Mouse (Mus musculus): Measurements from ENCODE around the gene Wdr76. TPM values are rescaled to one million over a fixed set of nuclear protein-coding genes. Genes with fewer than 3 reads are reported as not detected.
A peak's percentile ranks its signal among the peaks of the same experiment; 100 is the strongest.

Wdr76 gene
- polyA plus RNA-seq, 1 experiment from 2014 or later = 7.6 TPM

GRCm38 (mm10) chr2:121587523-121588308 is 81.2 kb downstream of the Wdr76 start:
- Histone ChIP-seq H3K4me3 (no peak overlapping the region), H3K4me1 (peaks cover 15% of the 10 kb centered on the region), H3K36me3 (no peaks in the 10 kb centered on the region), H3K9me3 (replicated peaks) (no peaks in the 10 kb centered on the region), H3K9ac (no peak overlapping the region), H3K27me3 (no peaks in the 10 kb centered on the region; the same call in 1 of the 2 replicates), H3K27ac (peak overlapping the region; percentile 64), H3K4me2 (replicated peaks) (no peak overlapping the region)
- 39% methylated on average over 12 of the region's 12 CpGs for WGBS
- peak; percentile 42 for ATAC-seq (ENCODE audit: low FRiP score)

DNA sequence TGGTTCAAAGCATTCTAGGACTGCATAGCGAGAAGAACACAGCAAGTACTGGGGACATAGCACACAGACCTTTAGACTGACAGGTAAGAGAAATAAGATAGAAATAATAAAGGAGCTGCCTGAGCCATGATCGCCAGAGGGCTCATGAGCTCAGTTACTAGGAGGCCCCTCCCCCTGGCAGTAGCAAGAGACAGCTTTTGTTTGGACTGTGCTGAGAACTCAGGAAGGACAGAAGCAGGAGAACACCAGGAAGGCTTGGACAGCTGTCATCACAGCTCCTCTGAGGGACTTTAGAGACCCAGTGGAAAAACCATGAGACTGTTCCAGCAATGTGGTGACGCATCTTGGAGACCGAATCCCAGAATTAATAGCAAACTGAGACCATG is 81.8 kb downstream of the Wdr76 start:
- peaks cover 15% of the 10 kb centered on the region for H3K4me1 ChIP-seq
- H3K27me3 ChIP-seq = no peaks in the 10 kb centered on the region; the same call in 1 of the 2 replicates
- peak overlapping the region; percentile 64 for H3K27ac ChIP-seq
- H3K4me3 ChIP-seq = no peak overlapping the region
- H3K9ac ChIP-seq = no peak overlapping the region
- no peaks in the 10 kb centered on the region for H3K36me3 ChIP-seq
- H3K9me3 ChIP-seq (replicated peaks) = no peaks in the 10 kb centered on the region
- H3K4me2 ChIP-seq (replicated peaks) = no peak overlapping the region
- WGBS = 40% methylated on average over 4 of the region's 4 CpGs
- ATAC-seq (ENCODE audit: low FRiP score) = peak; percentile 62

DNA sequence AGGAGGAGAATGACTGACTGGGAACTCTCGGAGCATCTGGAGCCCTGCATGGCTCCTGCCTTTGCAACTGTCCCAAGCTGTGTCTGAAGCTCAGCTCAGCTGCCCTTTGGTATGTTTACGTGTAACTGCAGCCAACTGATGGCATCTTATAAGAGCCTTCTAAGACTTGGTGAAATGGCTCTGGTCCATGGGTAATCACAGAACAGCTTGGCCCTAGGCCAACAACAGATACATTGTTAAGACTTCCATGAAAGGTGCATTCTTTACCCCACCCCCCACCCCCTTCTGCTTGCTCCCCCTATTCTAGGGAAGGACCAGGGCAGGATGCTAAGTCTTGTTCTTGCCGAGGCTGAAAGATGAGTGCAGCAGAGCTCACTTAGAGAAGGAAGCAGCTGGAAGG is 87.6 kb downstream of the Wdr76 start:
- ATAC-seq (ENCODE audit: low FRiP score) = no peak
- 57% methylated on average over 3 of the region's 3 CpGs for WGBS
- Histone ChIP-seq H3K4me2 (replicated peaks) (no peak overlapping the region), H3K9ac (no peak overlapping the region), H3K4me1 (peaks cover 17% of the 10 kb centered on the region), H3K9me3 (replicated peaks) (no peaks in the 10 kb centered on the region), H3K27ac (no peak overlapping the region), H3K4me3 (no peak overlapping the region), H3K27me3 (no peaks in the 10 kb centered on the region), H3K36me3 (no peaks in the 10 kb centered on the region)

Other genes starting within 250 kb of the Wdr76 start
- 207 and 211 TPM in 2 replicates for gene Trp53bp1, start 235.3 kb upstream of the Wdr76 start, polyA plus RNA-seq (2016; fragmentation: Nextera tagmentation; extraction: Ambion mirVana)
- gene Map1a, start 217.1 kb upstream of the Wdr76 start, polyA plus RNA-seq (2016; fragmentation: Nextera tagmentation; extraction: Ambion mirVana) = 10.4 and 14.6 TPM in 2 replicates
- gene Ppip5k1, start 151.3 kb upstream of the Wdr76 start, polyA plus RNA-seq (2016; fragmentation: Nextera tagmentation; extraction: Ambion mirVana) = 15.4 and 15.6 TPM in 2 replicates
- gene Ckmt1, start 149.0 kb upstream of the Wdr76 start, polyA plus RNA-seq (2016; fragmentation: Nextera tagmentation; extraction: Ambion mirVana) = 15.4 and 19.5 TPM in 2 replicates
- not detected in 2 replicates for gene Strc, start 119.6 kb upstream of the Wdr76 start, polyA plus RNA-seq (2016; fragmentation: Nextera tagmentation; extraction: Ambion mirVana)
- gene Pdia3, start 92.9 kb upstream of the Wdr76 start, polyA plus RNA-seq (2016; fragmentation: Nextera tagmentation; extraction: Ambion mirVana) = 547 and 563 TPM in 2 replicates
- gene Catsper2, start 92.9 kb upstream of the Wdr76 start, polyA plus RNA-seq (2016; fragmentation: Nextera tagmentation; extraction: Ambion mirVana) = 3.2 and 4.1 TPM in 2 replicates
- 3.3 and 5.7 TPM in 2 replicates for gene Ell3, start 62.4 kb upstream of the Wdr76 start, polyA plus RNA-seq (2016; fragmentation: Nextera tagmentation; extraction: Ambion mirVana)
- gene Serf2, start 57.5 kb upstream of the Wdr76 start, polyA plus RNA-seq (2016; fragmentation: Nextera tagmentation; extraction: Ambion mirVana) = 455 and 463 TPM in 2 replicates
- gene Hypk, start 53.4 kb upstream of the Wdr76 start, polyA plus RNA-seq (2016; fragmentation: Nextera tagmentation; extraction: Ambion mirVana) = 115 TPM in 2 replicates
- gene Serinc4, start 49.9 kb upstream of the Wdr76 start, polyA plus RNA-seq (2016; fragmentation: Nextera tagmentation; extraction: Ambion mirVana) = 0.85 and 0.94 TPM in 2 replicates
- 72.4 and 75.7 TPM in 2 replicates for gene Mfap1b, start 32.7 kb upstream of the Wdr76 start, polyA plus RNA-seq (2016; fragmentation: Nextera tagmentation; extraction: Ambion mirVana)
- 32.9 and 33.1 TPM in 2 replicates for gene Mfap1a, start 58 bp upstream of the Wdr76 start, polyA plus RNA-seq (2016; fragmentation: Nextera tagmentation; extraction: Ambion mirVana)

Data from hindbrain, embryonic 12.5 days (tissue).